Mouse (Mus musculus) ES-E14 (cell line): ENCODE results near the gene Zfand2b.

Experiments
- MAFK ChIP-seq: IDR thresholded peaks from 2 replicates; pipeline ENCODE4 v1.6.1; 2014; ENCODE audit warnings: mild to moderate bottlenecking, low read depth, low read length, inconsistent platforms; ENCODE audit not compliant: insufficient read depth
- ZNF384 ChIP-seq: IDR thresholded peaks from 2 replicates; pipeline ENCODE4 v1.6.1; 2012; ENCODE audit warnings: low read depth, low read length, inconsistent platforms

DNA sequence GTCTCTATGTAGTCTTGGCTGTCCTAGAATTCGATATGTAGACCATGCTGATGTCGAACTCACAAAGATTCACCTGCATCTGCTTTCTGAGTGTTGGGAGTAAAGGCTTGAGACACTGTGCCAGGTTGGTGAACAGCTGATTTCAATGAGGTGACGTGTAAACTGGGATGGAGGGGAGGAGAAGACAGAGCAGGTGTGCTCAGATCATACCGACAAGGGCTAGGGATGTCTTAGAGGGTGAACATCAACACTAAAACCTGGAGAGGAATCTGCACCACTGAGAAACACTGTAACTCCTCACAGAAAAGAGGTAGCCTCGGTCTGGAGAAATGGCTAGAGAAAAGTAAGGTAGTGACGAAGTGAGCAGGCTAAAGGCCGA is 364 bp upstream of the Zfand2b start:
- no peak for TF ChIP-seq MAFK
- TF ChIP-seq ZNF384 = no peak
